Mouse (Mus musculus) kidney, embryonic 16.5 days (tissue): ENCODE results near the gene Impdh2. TPM values are rescaled to one million over a fixed set of nuclear protein-coding genes. Genes with fewer than 3 reads are reported as not detected.

Experiments used
- ATAC-seq: fragments of 200-750 bp; cut with Nextera tagmentation; 2 replicates; pipeline ENCODE4 v1.8.0; 2017; ENCODE audit warnings: moderate TSS enrichment; ENCODE audit not compliant: low FRiP score, low TSS enrichment
- H3K27ac ChIP-seq: fragments of 300-500 bp; sonication (generic); 2 replicates; pipeline ENCODE4 v1.5.1; 2014; ENCODE audit warnings: low read length
- H3K27me3 ChIP-seq: fragments of 300-500 bp; sonication (generic); 2 replicates; pipeline ENCODE4 v1.6.1; 2014; ENCODE audit warnings: low read length, control low read depth, mixed read lengths; ENCODE audit not compliant: insufficient read depth
- H3K36me3 ChIP-seq: fragments of 300-500 bp; sonication (generic); 2 replicates; pipeline ENCODE4 v1.6.1; 2014; ENCODE audit warnings: low read length, control low read depth, mixed read lengths; ENCODE audit not compliant: insufficient read depth
- H3K4me1 ChIP-seq: fragments of 300-500 bp; sonication (generic); 2 replicates; pipeline ENCODE4 v1.6.1; 2014; ENCODE audit warnings: low read length, control low read depth, mixed read lengths; ENCODE audit not compliant: insufficient read depth
- H3K4me2 ChIP-seq: fragments of 300-500 bp; sonication (generic); replicated peaks from 2 replicates; pipeline ENCODE4 v1.6.1; 2014; ENCODE audit warnings: low read depth, low read length
- H3K4me3 ChIP-seq: fragments of 300-500 bp; sonication (generic); 2 replicates; pipeline ENCODE4 v1.5.1; 2014; ENCODE audit warnings: mild to moderate bottlenecking, low read length
- H3K9ac ChIP-seq: fragments of 300-500 bp; sonication (generic); replicated peaks from 2 replicates; pipeline ENCODE4 v1.6.1; 2014; ENCODE audit warnings: low read length
- H3K9me3 ChIP-seq: fragments of 300-500 bp; sonication (generic); 2 replicates; pipeline ENCODE4 v1.6.1; 2016; ENCODE audit warnings: low read length, control low read depth
- WGBS: fragments of 180-500 bp; shearing (Covaris S2); extraction: QIAGEN DNeasy Blood & Tissue Kit; methylation state at CpG from one replicate; pipeline ENCODE4 v1.1.7; 2014; 5-methylcytosine and 5-hydroxymethylcytosine counted together
- polyA plus RNA-seq: library from polyadenylated mRNA; unstranded; fragments of >200 nt; fragmentation: Nextera tagmentation; extraction: Ambion mirVana; gene quantifications from 2 replicates; pipeline ENCODE4 v1.2.1, GENCODE M21; 2015

Impdh2 gene
- 188 and 198 TPM in 2 replicates for polyA plus RNA-seq

DNA sequence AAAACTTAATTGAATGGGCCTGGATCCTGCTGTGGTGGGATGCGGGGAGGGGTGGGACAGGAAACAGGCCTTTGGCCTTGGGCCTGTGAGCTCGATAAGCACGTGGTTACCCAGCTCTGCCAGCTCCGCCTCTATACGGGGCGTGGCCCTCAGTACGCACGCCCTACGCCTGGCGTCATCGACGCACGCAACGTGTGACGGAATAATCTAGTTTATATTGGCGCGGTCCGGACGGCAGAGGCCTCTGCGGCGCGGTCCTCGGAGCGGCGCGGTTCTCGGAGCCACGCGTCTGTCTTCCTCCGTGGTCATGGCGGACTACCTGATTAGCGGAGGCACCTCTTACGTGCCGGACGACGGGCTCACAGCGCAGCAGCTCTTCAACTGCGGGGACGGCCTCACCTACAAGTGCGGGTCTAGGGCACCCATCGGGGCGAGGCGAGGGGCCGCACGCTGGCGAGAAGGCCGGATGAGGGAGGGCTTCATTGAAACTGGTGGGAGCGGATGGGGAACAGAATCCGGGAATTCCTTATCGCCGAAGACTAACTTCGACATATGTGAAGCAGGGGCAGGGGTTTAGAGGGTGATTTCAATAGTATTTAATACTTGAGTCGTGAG, at the start of gene Impdh2:
Gene Impdh2, plus strand, starts transcription at position 60 of the 615 bp plus-strand sequence.
- H3K9ac ChIP-seq, result peak within 1 kb of the TSS; percentile 87
- peaks cover 10% of the 10 kb centered on the region for H3K4me1 ChIP-seq
- peaks cover 75% of the 10 kb centered on the region for H3K36me3 ChIP-seq
- no peaks in the 10 kb centered on the region for H3K27me3 ChIP-seq
- H3K27ac ChIP-seq, result peak within 1 kb of the TSS; percentile 73
- H3K4me2 ChIP-seq, result peak within 1 kb of the TSS; percentile 90
- WGBS, result under 1% methylated on average over 52 of the region's 53 CpGs
- peak; percentile 98 for ATAC-seq
- H3K9me3 ChIP-seq, result no peaks in the 10 kb centered on the region
- peak within 1 kb of the TSS; percentile 71 for H3K4me3 ChIP-seq

- Histone ChIP-seq H3K36me3 (peaks cover 38% of the 10 kb centered on the region), H3K4me3 (peak within 1 kb of the TSS; percentile 98), H3K27ac (peak within 1 kb of the TSS; percentile 100), H3K9ac (peak within 1 kb of the TSS; percentile 99), H3K27me3 (no peaks in the 10 kb centered on the region), H3K4me2 (peak within 1 kb of the TSS; percentile 82), H3K4me1 (peaks cover 15% of the 10 kb centered on the region), H3K9me3 (no peaks in the 10 kb centered on the region)
- peak; percentile 97 for ATAC-seq
- WGBS, result under 1% methylated on average over 55 of the region's 55 CpGs
Observed at GRCm38 (mm10) chr9:108516380-108517251, 43.5 kb upstream of the Impdh2 start, which contains the start of gene Qrich1. Qrich1 (plus strand) TSS chr9:108516806.

DNA sequence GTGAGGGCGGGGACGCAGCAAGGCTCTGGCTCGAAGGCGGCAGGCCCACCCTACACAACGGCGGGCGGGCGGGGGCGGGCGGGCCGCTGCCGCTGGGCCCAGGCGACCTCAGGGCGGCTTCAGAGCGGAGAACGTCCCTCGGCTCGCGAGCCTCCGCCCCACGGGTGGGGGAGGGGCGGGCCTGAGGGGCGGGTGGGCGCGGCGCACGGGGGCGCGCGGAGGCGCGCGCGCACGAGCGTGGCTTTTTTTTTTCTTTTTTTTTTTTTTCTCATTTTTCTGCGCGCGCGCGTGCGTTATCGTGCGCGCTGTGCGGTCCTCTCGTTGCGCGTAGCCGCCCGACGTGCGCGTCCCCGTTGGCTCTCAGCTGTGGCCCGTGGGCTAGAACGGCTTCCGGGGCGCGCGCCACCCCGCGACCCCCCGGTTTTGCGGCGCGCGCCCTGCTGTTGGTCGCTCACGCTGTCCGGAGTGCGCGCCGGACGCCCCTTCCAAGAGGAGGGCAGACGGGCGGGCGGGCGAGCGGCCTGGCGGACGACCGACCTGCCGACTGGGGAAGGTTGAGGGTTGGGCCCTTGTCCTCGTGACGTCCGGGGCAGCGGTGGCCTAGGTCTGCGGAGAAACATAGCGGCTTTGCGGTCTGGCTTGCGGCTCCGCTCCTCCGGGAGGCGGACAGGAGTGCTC, 42.7 kb upstream of the Impdh2 start:
- H3K4me2 ChIP-seq, result peak overlapping the region; percentile 82
- under 1% methylated on average over 72 of the region's 95 CpGs for WGBS
- no peaks in the 10 kb centered on the region for H3K9me3 ChIP-seq
- H3K36me3 ChIP-seq, result peaks cover 31% of the 10 kb centered on the region
- peak overlapping the region; percentile 99 for H3K9ac ChIP-seq
- peaks cover 15% of the 10 kb centered on the region for H3K4me1 ChIP-seq
- no peaks in the 10 kb centered on the region for H3K27me3 ChIP-seq
- H3K4me3 ChIP-seq, result peak overlapping the region; percentile 98
- ATAC-seq, result peak; percentile 82
- peak overlapping the region; percentile 100 for H3K27ac ChIP-seq

DNA sequence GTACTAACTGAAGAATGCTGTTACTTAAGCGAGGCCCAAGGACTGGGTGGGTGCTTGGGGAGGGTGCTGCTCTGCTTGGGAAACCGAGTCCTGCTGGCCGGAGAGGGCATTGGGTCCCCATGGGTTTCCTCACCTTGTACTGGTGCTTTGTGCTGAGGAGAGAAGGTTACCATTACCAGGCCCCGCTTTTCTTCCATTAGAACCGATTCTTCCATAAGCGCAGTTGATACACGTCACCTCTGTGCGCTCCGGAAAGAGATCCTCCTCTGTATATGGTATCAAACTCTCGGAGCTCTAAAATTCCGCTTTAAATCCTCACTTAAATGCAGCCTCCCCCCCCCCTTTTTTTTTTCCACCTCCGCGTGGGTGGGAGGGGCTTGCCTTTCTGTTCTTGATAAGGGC, 42.2 kb upstream of the Impdh2 start:
- H3K4me2 ChIP-seq, result peak overlapping the region; percentile 82
- peak; percentile 13; the same call in 1 of the 2 replicates for ATAC-seq
- WGBS, result 1% methylated on average over 13 of the region's 13 CpGs
- H3K4me1 ChIP-seq, result peaks cover 15% of the 10 kb centered on the region
- H3K36me3 ChIP-seq, result peaks cover 26% of the 10 kb centered on the region
- H3K4me3 ChIP-seq, result peak overlapping the region; percentile 98
- H3K9ac ChIP-seq, result peak overlapping the region; percentile 99
- peak overlapping the region; percentile 100 for H3K27ac ChIP-seq
- no peaks in the 10 kb centered on the region for H3K9me3 ChIP-seq
- H3K27me3 ChIP-seq, result no peaks in the 10 kb centered on the region

DNA sequence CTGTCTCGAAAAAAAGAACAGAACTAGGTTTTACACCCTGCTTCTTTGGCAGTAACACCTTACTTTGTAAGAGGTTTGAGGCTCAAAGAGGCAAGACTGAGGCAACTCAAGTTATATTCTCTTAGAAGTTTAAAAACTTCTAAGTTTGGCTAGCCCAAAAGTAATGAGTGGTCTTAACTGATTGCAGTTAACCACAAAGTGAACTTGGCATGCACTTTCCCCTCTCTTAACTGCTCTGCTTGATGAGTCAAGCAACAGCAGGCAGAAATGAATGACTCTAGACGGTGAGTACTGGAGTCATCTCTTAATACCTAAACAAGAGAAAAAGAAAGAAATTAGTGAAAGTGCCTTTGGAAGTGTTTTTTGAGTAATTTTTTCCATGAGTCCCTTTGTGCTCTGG, 38.5 kb upstream of the Impdh2 start:
- H3K4me3 ChIP-seq, result no peak overlapping the region
- 85% methylated on average over 2 of the region's 2 CpGs for WGBS
- no peaks in the 10 kb centered on the region for H3K27me3 ChIP-seq
- peaks cover 4% of the 10 kb centered on the region; the same call in 1 of the 2 replicates for H3K36me3 ChIP-seq
- H3K4me1 ChIP-seq, result peaks cover 9% of the 10 kb centered on the region
- H3K27ac ChIP-seq, result no peak overlapping the region
- no peak overlapping the region for H3K4me2 ChIP-seq
- no peak overlapping the region for H3K9ac ChIP-seq
- no peak for ATAC-seq
- no peaks in the 10 kb centered on the region for H3K9me3 ChIP-seq

GRCm38 (mm10) chr9:108523341-108523740, 36.7 kb upstream of the Impdh2 start:
- Histone ChIP-seq H3K9me3 (no peaks in the 10 kb centered on the region), H3K36me3 (peaks cover 5% of the 10 kb centered on the region), H3K4me1 (peaks cover 9% of the 10 kb centered on the region), H3K27ac (no peak overlapping the region), H3K9ac (no peak overlapping the region), H3K4me3 (no peak overlapping the region), H3K27me3 (no peaks in the 10 kb centered on the region), H3K4me2 (no peak overlapping the region)
- no peak for ATAC-seq
- 95% methylated on average over 4 of the region's 4 CpGs for WGBS

DNA sequence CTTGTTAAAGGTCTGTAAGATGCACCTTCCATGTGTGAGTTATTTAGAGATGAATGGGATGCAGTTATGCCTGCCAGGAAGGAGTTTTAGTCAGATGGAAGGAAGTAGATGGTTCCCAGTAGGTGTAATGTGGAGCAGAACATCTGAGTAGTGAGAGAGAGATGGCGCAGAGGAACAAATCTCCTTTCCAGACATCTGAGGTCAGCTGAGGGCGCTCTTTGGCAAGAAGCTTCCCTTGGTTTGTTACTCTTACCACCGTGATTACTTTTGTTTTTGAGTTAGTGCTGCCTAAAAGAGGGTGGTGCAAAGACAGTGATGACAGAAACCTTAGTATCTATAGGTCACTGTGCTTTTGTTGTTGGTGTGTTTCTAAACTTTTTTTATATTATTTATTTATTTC, 34.7 kb upstream of the Impdh2 start:
- Histone ChIP-seq H3K27ac (no peak overlapping the region), H3K4me3 (no peak overlapping the region), H3K27me3 (no peaks in the 10 kb centered on the region), H3K9ac (no peak overlapping the region), H3K9me3 (no peaks in the 10 kb centered on the region), H3K36me3 (peaks cover 22% of the 10 kb centered on the region), H3K4me2 (no peak overlapping the region), H3K4me1 (no peaks in the 10 kb centered on the region)
- ATAC-seq, result no peak
- 81% methylated on average over 3 of the region's 3 CpGs for WGBS

DNA sequence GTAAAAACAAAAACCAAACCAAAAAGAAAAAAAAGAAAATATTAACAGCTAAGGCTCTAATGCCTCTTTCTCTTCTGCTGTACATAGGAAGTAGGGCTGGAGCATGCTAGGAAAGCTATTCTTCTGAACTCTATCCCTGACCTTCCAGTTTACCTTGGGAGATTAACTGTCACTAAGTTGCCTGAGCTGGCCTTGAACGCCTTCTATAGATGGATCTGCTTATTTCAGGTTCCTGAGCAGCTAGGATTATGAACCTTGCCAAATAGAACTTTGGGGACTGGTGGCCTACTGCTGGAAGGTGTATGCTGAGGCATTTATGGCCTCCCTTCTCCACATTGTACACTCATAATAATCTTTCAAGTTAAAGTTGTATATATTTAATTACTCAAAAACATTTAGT, 29.1 kb upstream of the Impdh2 start:
- Histone ChIP-seq H3K36me3 (peaks cover 64% of the 10 kb centered on the region), H3K4me2 (no peak overlapping the region), H3K27ac (no peak overlapping the region), H3K9me3 (no peaks in the 10 kb centered on the region), H3K4me3 (no peak overlapping the region), H3K9ac (no peak overlapping the region), H3K27me3 (no peaks in the 10 kb centered on the region), H3K4me1 (no peaks in the 10 kb centered on the region)
- no peak for ATAC-seq
- WGBS, result 81% methylated on average over 1 of the region's 1 CpGs

GRCm38 (mm10) chr9:108531496-108531895, 28.6 kb upstream of the Impdh2 start:
- H3K4me1 ChIP-seq, result no peaks in the 10 kb centered on the region

More at GRCm38 (mm10) chr9:108531496-108531895, 28.6 kb upstream of the Impdh2 start:
- no peak overlapping the region for H3K4me2 ChIP-seq
- H3K9me3 ChIP-seq, result no peaks in the 10 kb centered on the region
- no peak overlapping the region for H3K27ac ChIP-seq
- no peaks in the 10 kb centered on the region for H3K27me3 ChIP-seq
- no peak overlapping the region for H3K4me3 ChIP-seq
- peaks cover 68% of the 10 kb centered on the region for H3K36me3 ChIP-seq
- 83% methylated on average over 1 of the region's 1 CpGs for WGBS
- H3K9ac ChIP-seq, result no peak overlapping the region
- no peak for ATAC-seq
